Mouse (Mus musculus) G1E-ER4 (cell line): Measurements from ENCODE around the gene Fam19a4. TPM values are rescaled to one million over a fixed set of nuclear protein-coding genes. Genes with fewer than 3 reads are reported as not detected.

Source experiments
- GATA1 ChIP-seq: IDR thresholded peaks from one replicate; pipeline ENCODE4 v1.8.0; 2012; ENCODE audit warnings: low read length, inconsistent platforms
- polyA plus RNA-seq: library from polyadenylated mRNA; stranded (reverse); fragments of >175 nt; gene quantifications from 2 replicates; pipeline ENCODE4 v1.2.3, GENCODE M21; 2012

The Fam19a4 gene
- polyA plus RNA-seq, 1 experiment, result not detected

GRCm38 (mm10) chr6:97016018-97016417, 44.2 kb downstream of the Fam19a4 start:
- no peak for TF ChIP-seq GATA1

DNA sequence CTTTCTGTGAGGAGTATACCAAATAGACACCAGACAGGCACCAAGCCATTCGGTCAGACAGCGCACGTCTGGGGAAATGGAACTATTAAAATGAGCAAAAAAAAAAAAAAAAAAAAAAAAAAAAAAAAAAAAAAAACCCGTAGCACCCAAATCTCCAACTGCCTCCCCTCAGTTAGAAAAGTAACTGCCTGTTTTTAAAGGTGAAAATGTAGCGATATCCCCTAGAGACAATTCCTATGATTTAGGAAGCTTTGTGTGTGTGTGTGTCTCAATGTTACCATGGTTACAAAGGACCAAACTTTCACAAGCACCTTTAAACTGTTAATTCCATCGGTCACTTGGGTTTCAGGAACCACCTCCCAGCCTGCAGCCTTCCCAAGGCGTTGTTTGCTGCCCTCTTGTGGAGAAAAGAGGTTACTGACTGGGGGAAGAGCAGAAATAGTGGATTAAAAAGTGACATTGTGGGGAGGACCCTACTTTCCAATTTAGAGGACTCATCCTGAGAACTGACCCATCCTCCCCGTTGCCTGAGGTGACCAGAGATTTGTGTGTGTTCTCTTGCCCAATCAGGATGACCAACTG, 53.6 kb downstream of the Fam19a4 start:
- no peak for TF ChIP-seq GATA1

- TF ChIP-seq GATA1, result no peak
Observed at GRCm38 (mm10) chr6:97005038-97005437, 55.2 kb downstream of the Fam19a4 start.

DNA sequence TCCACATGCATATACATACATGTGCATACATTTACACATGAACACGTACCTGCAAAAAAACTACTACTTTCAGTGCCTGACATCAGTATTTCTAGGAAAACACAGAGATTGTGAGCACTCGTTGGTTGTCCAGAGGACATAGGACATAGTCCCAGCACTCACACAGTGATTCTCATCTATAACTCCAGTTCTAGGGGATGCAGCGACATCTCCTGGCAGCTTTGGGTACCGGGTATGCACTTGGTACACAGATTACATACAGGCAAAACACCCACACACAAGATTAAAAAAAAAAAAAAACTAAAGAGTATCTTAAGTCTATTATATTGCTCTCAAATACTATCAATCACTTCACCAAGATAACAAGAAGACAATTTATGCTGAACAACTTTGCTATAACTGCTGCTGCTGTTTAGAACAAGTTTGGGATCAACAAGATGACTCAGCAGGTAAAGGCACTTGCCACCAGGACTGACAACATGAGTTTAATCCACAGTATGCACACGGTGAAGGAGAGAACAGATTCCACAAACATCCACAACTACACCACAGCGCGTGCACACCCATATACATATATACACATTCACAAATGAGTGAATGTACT, 64.6 kb downstream of the Fam19a4 start:
- no peak for TF ChIP-seq GATA1

GRCm38 (mm10) chr6:96991741-96992140, 68.5 kb downstream of the Fam19a4 start:
- TF ChIP-seq GATA1, result no peak

- TF ChIP-seq GATA1, result no peak
Observed at GRCm38 (mm10) chr6:96977537-96977936, 82.7 kb downstream of the Fam19a4 start.

- no peak for TF ChIP-seq GATA1
Observed at GRCm38 (mm10) chr6:96944796-96945195, 115.4 kb downstream of the Fam19a4 start.

DNA sequence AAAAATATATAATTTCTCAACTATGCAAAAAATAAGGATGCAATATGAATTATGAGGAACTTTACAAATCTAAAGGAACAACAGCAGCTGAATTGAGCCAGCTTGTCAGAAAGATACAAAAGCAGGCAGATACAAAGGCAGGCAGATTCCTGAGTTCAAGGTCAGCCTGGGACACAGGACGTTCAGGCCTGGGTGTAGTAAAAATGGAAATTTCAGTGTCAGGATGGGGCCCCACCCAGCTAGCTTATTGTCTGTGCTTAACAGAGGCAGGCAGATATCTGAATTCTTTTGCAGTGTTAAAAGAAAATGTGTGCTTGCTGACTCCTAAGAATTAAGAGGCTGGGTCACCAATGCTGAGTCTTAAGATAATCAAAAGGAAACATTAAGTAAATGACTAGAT, 124.4 kb downstream of the Fam19a4 start:
- no peak for TF ChIP-seq GATA1

- TF ChIP-seq GATA1, result no peak
Observed at GRCm38 (mm10) chr6:96909061-96909480, 151.1 kb downstream of the Fam19a4 start.

DNA sequence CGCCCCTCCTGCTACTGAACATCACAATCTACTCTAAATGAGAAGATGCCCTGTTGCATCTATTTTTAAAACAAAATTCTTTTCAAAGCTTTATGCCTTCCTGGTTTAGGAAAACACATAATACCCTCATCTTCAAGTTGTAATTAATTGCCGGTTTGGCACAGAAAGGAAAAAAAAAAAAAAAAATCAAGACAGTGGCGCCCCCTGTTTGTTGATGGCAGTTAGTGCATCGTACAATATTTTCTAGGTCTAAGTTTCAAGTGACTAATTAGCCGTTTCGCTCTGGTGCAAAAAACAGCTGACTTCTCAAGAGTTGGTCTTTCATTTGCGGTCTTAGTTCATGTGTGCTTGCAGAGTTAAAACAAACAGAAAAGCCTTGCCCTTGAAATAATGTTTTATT, 207.1 kb downstream of the Fam19a4 start:
- no peak for TF ChIP-seq GATA1

DNA sequence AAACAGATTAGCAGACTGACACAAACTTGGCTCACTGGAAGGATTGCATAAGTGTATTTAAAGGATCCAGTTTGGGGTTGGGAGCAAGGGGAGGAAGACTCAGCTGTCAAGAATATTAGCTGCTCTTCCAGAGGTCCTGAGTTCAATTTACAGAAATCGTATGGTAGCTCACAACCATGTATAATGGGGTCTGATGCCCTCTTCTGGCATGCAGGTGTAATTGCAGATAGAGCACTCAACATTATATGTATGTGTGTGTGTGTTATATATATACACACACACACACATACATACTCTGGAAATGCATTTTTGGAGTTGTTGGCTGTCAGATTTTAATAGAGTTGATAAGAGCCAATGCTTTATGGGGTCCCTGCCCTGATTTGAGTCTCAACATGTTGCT, 216.3 kb downstream of the Fam19a4 start:
- no peak for TF ChIP-seq GATA1

- TF ChIP-seq GATA1, result no peak
Observed at GRCm38 (mm10) chr6:96840634-96841033, 219.6 kb downstream of the Fam19a4 start.

GRCm38 (mm10) chr6:96826626-96827025, 233.6 kb downstream of the Fam19a4 start:
- no peak for TF ChIP-seq GATA1

DNA sequence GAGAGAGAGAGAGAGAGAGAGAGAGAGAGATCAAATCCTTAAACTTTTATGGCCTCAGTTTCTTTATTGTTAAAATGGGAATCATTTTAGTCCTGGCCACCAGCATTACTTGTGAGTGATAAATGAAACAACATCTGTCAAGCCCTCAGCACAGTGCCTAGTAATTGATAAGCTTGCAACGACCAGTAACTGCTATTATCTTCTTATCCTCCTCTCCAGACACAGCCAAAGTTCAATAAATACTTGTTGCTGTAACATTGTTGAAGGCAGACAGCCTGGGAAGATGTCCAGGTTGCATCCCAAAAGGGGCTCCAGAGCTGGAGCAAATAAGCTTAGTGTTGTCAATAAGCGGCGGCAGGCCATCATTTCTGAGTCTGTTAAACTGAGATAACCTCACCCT, 257.2 kb downstream of the Fam19a4 start:
- TF ChIP-seq GATA1, result no peak

- TF ChIP-seq GATA1, result no peak
Observed at GRCm38 (mm10) chr6:96798746-96799145, 261.5 kb downstream of the Fam19a4 start.

DNA sequence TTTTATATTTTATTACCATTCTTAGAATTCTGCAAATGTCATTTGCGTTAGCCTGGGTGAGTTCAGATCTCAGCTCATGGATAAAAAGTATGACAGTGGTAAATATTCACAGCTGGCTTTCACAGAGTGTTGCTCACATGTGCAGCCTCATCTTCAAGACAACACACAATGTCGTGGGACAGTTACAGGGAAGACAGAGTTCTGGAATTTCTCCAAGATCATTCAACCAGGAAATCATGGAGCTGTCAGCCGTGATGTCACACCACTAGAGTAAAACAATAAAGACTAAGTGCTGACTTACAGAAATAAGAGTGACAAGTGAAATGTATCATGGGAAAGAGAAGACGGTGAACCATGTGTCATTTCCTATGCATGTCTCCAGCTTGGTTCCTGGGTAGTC, 262.8 kb downstream of the Fam19a4 start:
- TF ChIP-seq GATA1, result no peak

Other genes starting within 250 kb of the Fam19a4 start
- gene Eogt, start 88.8 kb upstream of the Fam19a4 start, polyA plus RNA-seq, result 0.49 and 0.66 TPM in 2 replicates
- 4.8 and 6.5 TPM in 2 replicates for gene Tmf1, start 118.7 kb upstream of the Fam19a4 start, polyA plus RNA-seq
- gene Uba3, start 145.2 kb upstream of the Fam19a4 start, polyA plus RNA-seq, result 10.6 and 12.1 TPM in 2 replicates
- 11.6 and 30.5 TPM in 2 replicates for gene Arl6ip5, start 150.3 kb upstream of the Fam19a4 start, polyA plus RNA-seq
- not detected in 2 replicates for gene Lmod3, start 192.3 kb upstream of the Fam19a4 start, polyA plus RNA-seq